Comparison of ENCODE assay signal across 8 mouse cellular contexts in the genomic region with DNA sequence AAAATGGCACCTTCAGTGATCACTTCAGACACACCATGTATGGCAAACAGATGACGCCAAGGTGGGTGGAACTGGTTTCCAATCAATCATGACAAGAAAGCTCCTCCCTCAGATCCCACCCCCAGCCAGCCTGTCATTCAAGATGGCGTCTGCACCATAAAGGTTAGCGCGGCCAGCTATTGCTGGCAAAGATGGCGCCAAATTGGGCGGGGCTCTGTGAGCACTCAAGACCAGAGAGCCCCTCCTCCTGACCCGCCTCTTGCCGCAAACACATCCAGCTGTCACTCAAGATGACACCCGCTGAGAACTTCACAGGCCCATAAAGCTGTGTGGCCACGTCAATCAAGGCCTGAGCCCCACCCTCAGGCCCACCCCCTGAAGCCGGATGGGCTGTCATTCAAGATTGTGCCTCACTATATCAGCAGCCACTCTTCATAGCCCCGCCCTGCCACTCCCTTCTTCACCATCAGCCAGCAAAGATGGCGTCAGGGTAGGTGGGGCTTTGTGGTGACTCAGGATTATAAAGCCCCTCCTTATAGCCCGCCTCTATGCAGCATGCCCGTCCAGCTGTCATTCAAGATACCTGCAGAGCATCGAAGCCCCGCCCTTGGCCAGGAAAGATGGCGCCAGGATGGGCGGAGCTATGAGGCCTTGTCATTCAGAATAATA. TPM values are rescaled to one million over a fixed set of nuclear protein-coding genes. Genes with fewer than 3 reads are reported as not detected.
A peak's percentile ranks its signal among the peaks of the same experiment; 100 is the strongest.
DNase-seq lines count a peak whose midpoint lies in the region; ATAC-seq lines count a peak whose summit lies in the region.

No protein-coding gene starts in this region.

- peak; percentile 66 for ATAC-seq in frontal cortex, adult (ENCODE audit: low TSS enrichment)

- peak; percentile 94 for DNase-seq in WW6 (ENCODE audit: low read depth, low spot score)
- peak; percentile 91 for DNase-seq in cerebellum, adult 8-10 months
- DNase-seq in heart, postnatal 4 days, result peak; percentile 92
- peak; percentile 94 to 98 for DNase-seq in layer of hippocampus, adult 8-10 months (ENCODE audit: low spot score in 2 of 2)
- DNase-seq in lung, adult 18-20 months, result peak; percentile 87 to 88
- peak; percentile 92 for DNase-seq in retina, adult 2 months (ENCODE audit: low read depth, low spot score)
- no peak for DNase-seq in T-cell, adult 2 months (ENCODE audit: low spot score)

RNA-seq across cellular contexts. Expression of gene Peg3, which starts 1.8 kb away (rescaled TPM):
- total RNA-seq in heart, postnatal 4 days (2021), result 10 to 100 TPM; 69.5 to 75.3 TPM
- 100 to 1,000 TPM; 161 to 238 (median 189) TPM for total RNA-seq in layer of hippocampus, adult 8-10 months (2022)

RNA-seq across cellular contexts. Expression of gene Usp29, which starts 2.0 kb away (rescaled TPM):
- total RNA-seq in heart, postnatal 4 days (2021), result 1 to 10 TPM; 4.5 to 4.6 TPM
- 10 to 100 TPM; 27.6 to 36.3 (median 30.6) TPM for total RNA-seq in layer of hippocampus, adult 8-10 months (2022)

RNA-seq across cellular contexts. Expression of gene Zim1, which starts 32.1 kb away (rescaled TPM):
- total RNA-seq in heart, postnatal 4 days (2021), result 10 to 100 TPM; 20.6 to 20.8 TPM
- 1 to 10 TPM; 4.4 to 8.8 (median 6.5) TPM for total RNA-seq in layer of hippocampus, adult 8-10 months (2022)

Comparison
In these comparisons a context has a peak if more than half of its experiments do, and no peak if none do; other contexts are left out.
1. RNA of gene Usp29, which starts 2.0 kb away (total RNA-seq): 27.6 to 36.3 TPM in layer of hippocampus, adult 8-10 months; 4.5 to 4.6 TPM in heart, postnatal 4 days; every median in the first group is over 4 times any median in the second.